In genomic region chr6:83536795-83537059, GRCm38 (mm10) we compare ENCODE assay signal across 19 mouse cellular contexts. TPM values are rescaled to one million over a fixed set of nuclear protein-coding genes. Genes with fewer than 3 reads are reported as not detected.
A peak's percentile ranks its signal among the peaks of the same experiment; 100 is the strongest.
DNase-seq lines count a peak whose midpoint lies in the region; ATAC-seq and TF ChIP-seq lines count a peak whose summit lies in the region.
"Had no signal": no experiment of that assay in that cellular context is flagged by ENCODE, and none has a peak within 500 bp of the region (broad histone marks: within the 10 kb centered on the region; RNA-seq: fewer than 3 reads in every experiment).

No protein-coding gene starts in this region.

- H3K9ac ChIP-seq in lung, embryonic 14.5 days = no peak overlapping the region
- H3K9ac ChIP-seq in intestine, embryonic 15.5 days = peak overlapping the region; percentile 23; the same call in 1 of the 2 replicates
- H3K9ac ChIP-seq: heart, embryonic 15.5 days; hindbrain, embryonic 15.5 days; neural tube, embryonic 13.5 days had no signal

- H3K4me1 ChIP-seq in lung, embryonic 14.5 days (ENCODE audit: insufficient read depth) = peaks cover 3% of the 10 kb centered on the region; the same call in 1 of the 2 replicates
- peaks cover 3% of the 10 kb centered on the region for H3K4me1 ChIP-seq in embryonic fibroblast, embryonic 13.5 days (ENCODE audit: control insufficient read depth, insufficient read depth, low read length)
- H3K4me1 ChIP-seq in intestine, embryonic 15.5 days (replicated peaks) = 0 out of 2 replicates have a peak, but pooled peaks cover under 1% of the 10 kb centered on the region
- H3K4me1 ChIP-seq: neural tube, embryonic 13.5 days had no signal

- no peak for TF ChIP-seq CTCF in lung, embryonic 14.5 days (IDR thresholded peaks at IDR 0.05; ENCODE audit: low read depth)
- no peak for TF ChIP-seq CTCF in embryonic fibroblast, embryonic 13.5 days (IDR thresholded peaks at IDR 0.05; ENCODE audit: borderline replicate concordance, insufficient read depth, low read length)

- H3K9me3 ChIP-seq in lung, embryonic 14.5 days (ENCODE audit: low read depth, low read length) = no peaks in the 10 kb centered on the region
- no peaks in the 10 kb centered on the region for H3K9me3 ChIP-seq in intestine, embryonic 15.5 days
- H3K9me3 ChIP-seq: heart, embryonic 15.5 days; hindbrain, embryonic 15.5 days; megakaryocyte, embryonic 14.5 days; neural tube, embryonic 13.5 days had no signal

- H3K36me3 ChIP-seq in lung, embryonic 14.5 days (ENCODE audit: insufficient read depth) = no peaks in the 10 kb centered on the region
- no peaks in the 10 kb centered on the region for H3K36me3 ChIP-seq in intestine, embryonic 15.5 days
- H3K36me3 ChIP-seq: heart, embryonic 15.5 days; hindbrain, embryonic 15.5 days had no signal

- TF ChIP-seq POLR2A in embryonic fibroblast, embryonic 13.5 days (IDR thresholded peaks at IDR 0.05; ENCODE audit: low read depth, low read length) = no peak

- DNase-seq in lung, embryonic 14.5 days = no peak
- DNase-seq in lung, postnatal 36 days = no peak
- no peak for DNase-seq in cerebellum, adult 8-10 months
- no peak for DNase-seq in left cerebral cortex, adult 18-20 months (ENCODE audit: low spot score in 2 of 2)
- DNase-seq: adrenal gland, adult 8-10 months; cerebellum, adult 2 months; gastrocnemius, postnatal 14 days; right cerebral cortex, postnatal 4 days; thymus, postnatal 14 days had no signal

- H3K27me3 ChIP-seq in lung, embryonic 14.5 days (ENCODE audit: insufficient read depth, low read length) = no peaks in the 10 kb centered on the region
- H3K27me3 ChIP-seq in intestine, embryonic 15.5 days (replicated peaks) = no peaks in the 10 kb centered on the region
- H3K27me3 ChIP-seq: heart, embryonic 15.5 days; hindbrain, embryonic 15.5 days; neural tube, embryonic 13.5 days had no signal

- ATAC-seq in lung, embryonic 14.5 days (ENCODE audit: insufficient read depth) = 0 out of 2 replicates have a peak, but pooled peaks have one; percentile 31
- ATAC-seq in intestine, embryonic 15.5 days = peak; percentile 37; the same call in 1 of the 2 replicates
- peak; percentile 50 for ATAC-seq in megakaryocyte progenitor cell, adult 5-6 weeks (replicated peaks; ENCODE audit: poor library complexity)

- 40% methylated on average over 6 of the region's 6 CpGs for whole genome bisulfite sequencing in lung, embryonic 14.5 days
- 30% methylated on average over 6 of the region's 6 CpGs for WGBS in intestine, embryonic 15.5 days

- H3K4me3 ChIP-seq in lung, embryonic 14.5 days (ENCODE audit: low read depth, low read length) = no peak overlapping the region
- no peak overlapping the region for H3K4me3 ChIP-seq in embryonic fibroblast, embryonic 13.5 days (ENCODE audit: insufficient read depth, low read length)
- H3K4me3 ChIP-seq in intestine, embryonic 15.5 days (replicated peaks) = no peak overlapping the region
- H3K4me3 ChIP-seq: heart, embryonic 15.5 days; hindbrain, embryonic 15.5 days; left cerebral cortex, adult 2 months; megakaryocyte, embryonic 14.5 days; neural tube, embryonic 13.5 days had no signal

- no peak overlapping the region for H3K4me2 ChIP-seq in lung, embryonic 14.5 days
- 0 out of 2 replicates have a peak overlapping the region, but pooled peaks have one; percentile 6 for H3K4me2 ChIP-seq in intestine, embryonic 15.5 days (replicated peaks)
- H3K4me2 ChIP-seq: heart, embryonic 15.5 days; hindbrain, embryonic 15.5 days; liver, embryonic 11.5 days; neural tube, embryonic 13.5 days had no signal

- peak overlapping the region; percentile 78 for H3K27ac ChIP-seq in lung, embryonic 14.5 days (ENCODE audit: low read depth)
- peak overlapping the region; percentile 15 for H3K27ac ChIP-seq in embryonic fibroblast, embryonic 13.5 days (ENCODE audit: insufficient read depth, low read length)
- H3K27ac ChIP-seq in intestine, embryonic 15.5 days = peak overlapping the region; percentile 85
- H3K27ac ChIP-seq: heart, embryonic 15.5 days; hindbrain, embryonic 15.5 days; left cerebral cortex, adult 2 months; neural tube, embryonic 13.5 days had no signal

RNA-seq across cellular contexts. Expression of gene Actg2, which starts 0.7 kb away (rescaled TPM):
- 204 and 205 TPM in 2 replicates for polyA plus RNA-seq in lung, embryonic 14.5 days (2014; fragmentation: Nextera tagmentation; extraction: Ambion mirVana)
- 517 and 617 TPM in 2 replicates for polyA plus RNA-seq in embryonic fibroblast, embryonic 13.5 days (2011; ENCODE audit: insufficient read length, low read depth, missing spikeins)
- polyA plus RNA-seq in intestine, embryonic 15.5 days (2015; fragmentation: Nextera tagmentation; extraction: Ambion mirVana) = 1,278 and 1,309 TPM in 2 replicates
- not detected in 2 replicates for total RNA-seq in megakaryocyte progenitor cell, adult 5-6 weeks (2015)
- not detected in 2 replicates for total RNA-seq in megakaryocyte progenitor cell, adult 5-6 weeks (2017)
- total RNA-seq in left cerebral cortex, adult 18-20 months (2021) = under 1 TPM in 1 of 2 experiments, not detected in 1; 0.37 TPM
- total RNA-seq: layer of hippocampus, adult 18-20 months; left cerebral cortex, adult 2 months had no signal

RNA-seq across cellular contexts. Expression of gene Dguok, which starts 30.0 kb away (rescaled TPM):
- 69.7 and 71.1 TPM in 2 replicates for polyA plus RNA-seq in lung, embryonic 14.5 days (2014; fragmentation: Nextera tagmentation; extraction: Ambion mirVana)
- polyA plus RNA-seq in embryonic fibroblast, embryonic 13.5 days (2011; ENCODE audit: insufficient read length, low read depth, missing spikeins) = 27.6 and 39.7 TPM in 2 replicates
- 68.8 and 73.3 TPM in 2 replicates for polyA plus RNA-seq in intestine, embryonic 15.5 days (2015; fragmentation: Nextera tagmentation; extraction: Ambion mirVana)
- total RNA-seq in megakaryocyte progenitor cell, adult 5-6 weeks (2015) = 40.2 and 51.7 TPM in 2 replicates
- total RNA-seq in megakaryocyte progenitor cell, adult 5-6 weeks (2017) = 34.3 and 35.3 TPM in 2 replicates
- 10 to 100 TPM; 24.5 to 25.7 TPM for total RNA-seq in left cerebral cortex, adult 18-20 months (2021)

RNA-seq across cellular contexts. Expression of gene Stambp, which starts 35.8 kb away (rescaled TPM):
- polyA plus RNA-seq in lung, embryonic 14.5 days (2014; fragmentation: Nextera tagmentation; extraction: Ambion mirVana) = 18.6 and 19.7 TPM in 2 replicates
- polyA plus RNA-seq in embryonic fibroblast, embryonic 13.5 days (2011; ENCODE audit: insufficient read length, low read depth, missing spikeins) = 24.6 and 32.3 TPM in 2 replicates
- 26.4 and 26.5 TPM in 2 replicates for polyA plus RNA-seq in intestine, embryonic 15.5 days (2015; fragmentation: Nextera tagmentation; extraction: Ambion mirVana)
- 30.8 and 34.5 TPM in 2 replicates for total RNA-seq in megakaryocyte progenitor cell, adult 5-6 weeks (2015)
- 4.0 and 7.4 TPM in 2 replicates for total RNA-seq in megakaryocyte progenitor cell, adult 5-6 weeks (2017)
- total RNA-seq in left cerebral cortex, adult 18-20 months (2021) = 10 to 100 TPM; 30.8 to 33.2 TPM

Comparison
In these comparisons a context has a peak if more than half of its experiments do, and no peak if none do; other contexts are left out.
1. H3K27ac ChIP-seq: peak in every context shown above with its lines; median percentile 85 in intestine, embryonic 15.5 days; 78 in lung, embryonic 14.5 days; 15 in embryonic fibroblast, embryonic 13.5 days.